In the genomic region with DNA sequence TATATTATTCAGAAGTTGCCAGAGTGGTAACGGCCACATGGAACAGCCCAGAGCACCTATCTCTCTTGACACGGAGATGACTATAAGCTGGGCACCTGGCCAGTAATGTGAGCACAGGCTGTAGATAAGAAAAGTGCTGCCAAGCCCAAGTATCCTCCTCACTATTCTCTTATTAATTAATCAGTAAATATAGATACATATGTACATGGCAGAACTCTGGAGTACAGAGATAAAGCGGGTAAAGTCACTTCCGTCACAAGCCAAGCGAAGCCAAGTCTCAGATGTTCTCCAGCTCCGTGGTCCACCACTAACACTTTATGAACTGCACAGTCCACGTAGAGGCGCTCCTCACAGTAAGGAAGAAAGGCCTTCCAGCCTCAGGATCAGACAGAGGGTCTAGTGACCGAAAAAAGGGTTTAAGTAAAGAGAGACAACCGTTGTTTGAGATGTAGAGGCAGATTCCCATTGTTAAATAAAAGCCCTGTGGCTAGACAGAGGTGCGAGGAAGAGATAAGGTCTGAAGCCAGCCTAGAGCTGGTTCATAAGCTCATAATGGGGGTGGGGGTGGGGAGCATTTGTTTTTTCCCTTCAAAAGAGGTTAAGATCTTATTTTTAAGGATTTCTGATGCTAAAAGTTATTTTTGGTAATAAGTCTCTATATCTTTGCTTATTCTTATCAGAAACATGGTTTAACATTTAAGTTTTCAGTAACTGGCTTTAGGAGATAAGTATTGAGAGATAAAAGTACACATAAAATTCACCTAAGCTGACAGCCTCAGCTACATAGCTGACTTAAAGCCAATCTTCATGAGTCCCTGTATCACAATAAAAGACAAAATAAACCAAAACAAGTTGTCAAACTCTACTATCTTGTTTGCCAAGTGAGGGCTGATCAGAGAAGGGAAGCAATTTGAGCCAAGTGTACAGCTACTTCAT, we compare ENCODE assay signal across 10 mouse cellular contexts.
A peak's percentile ranks its signal among the peaks of the same experiment; 100 is the strongest.
DNase-seq lines count a peak whose midpoint lies in the region; ATAC-seq and TF ChIP-seq lines count a peak whose summit lies in the region.
"Had no signal": no experiment of that assay in that cellular context is flagged by ENCODE, and none has a peak within 500 bp of the region (broad histone marks: within the 10 kb centered on the region; RNA-seq: fewer than 3 reads in every experiment).

No protein-coding gene starts in this region.

- TF ChIP-seq CTCF in lung, embryonic 14.5 days (IDR thresholded peaks at IDR 0.05; ENCODE audit: low read depth) = no peak

- no peak overlapping the region for H3K9ac ChIP-seq in lung, embryonic 14.5 days
- H3K9ac ChIP-seq in liver, embryonic 12.5 days = peak overlapping the region; percentile 63
- H3K9ac ChIP-seq in stomach, embryonic 16.5 days (ENCODE audit: low read length) = no peak overlapping the region
- H3K9ac ChIP-seq: hindbrain, embryonic 15.5 days; lung, embryonic 15.5 days had no signal

- WGBS in lung, embryonic 14.5 days = 47% methylated on average over 11 of the region's 11 CpGs
- WGBS in liver, embryonic 12.5 days (ENCODE audit: insufficient replicate concordance) = 23% methylated on average over 11 of the region's 11 CpGs
- 63% methylated on average over 11 of the region's 11 CpGs for WGBS in stomach, embryonic 16.5 days

- intact Hi-C loops in left cerebral cortex, postnatal 10 days (cut with DNase I) = no loop called here

- peak; percentile 37 for DNase-seq in lung, embryonic 14.5 days
- DNase-seq in lung, postnatal 36 days = no peak
- no peak for DNase-seq in left cerebral cortex, adult 18-20 months (ENCODE audit: low spot score in 2 of 2)
- no peak for DNase-seq in left cerebral cortex, postnatal 10 days (ENCODE audit: extremely low spot score in 1 of 2, low spot score in 2 of 2)
- DNase-seq: thymus, postnatal 25 days had no signal

- ATAC-seq in lung, embryonic 14.5 days (ENCODE audit: insufficient read depth) = peak; percentile 21; the same call in 1 of the 2 replicates
- ATAC-seq in erythroid progenitor cell, adult 5-6 weeks (replicated peaks; ENCODE audit: low FRiP score, poor library complexity, severe bottlenecking) = peak; percentile 90
- peak; percentile 94 for ATAC-seq in liver, embryonic 12.5 days
- ATAC-seq in stomach, embryonic 16.5 days (ENCODE audit: insufficient read depth, low FRiP score) = peak; percentile 48; the same call in 1 of the 2 replicates

- no peak overlapping the region for H3K4me3 ChIP-seq in lung, embryonic 14.5 days (ENCODE audit: low read depth, low read length)
- H3K4me3 ChIP-seq in liver, embryonic 12.5 days = peak overlapping the region; percentile 37
- H3K4me3 ChIP-seq in stomach, embryonic 16.5 days (replicated peaks; ENCODE audit: low read length) = no peak overlapping the region
- H3K4me3 ChIP-seq: hindbrain, embryonic 15.5 days; lung, embryonic 15.5 days had no signal

- peak overlapping the region; percentile 58; the same call in 1 of the 2 replicates for H3K27ac ChIP-seq in lung, embryonic 14.5 days (ENCODE audit: low read depth)
- peak overlapping the region; percentile 90 for H3K27ac ChIP-seq in liver, embryonic 12.5 days
- no peak overlapping the region for H3K27ac ChIP-seq in stomach, embryonic 16.5 days (ENCODE audit: low read length)
- H3K27ac ChIP-seq: hindbrain, embryonic 15.5 days; lung, embryonic 15.5 days had no signal

- no peaks in the 10 kb centered on the region for H3K27me3 ChIP-seq in lung, embryonic 14.5 days (ENCODE audit: insufficient read depth, low read length)
- no peaks in the 10 kb centered on the region for H3K27me3 ChIP-seq in liver, embryonic 12.5 days (replicated peaks)
- no peaks in the 10 kb centered on the region for H3K27me3 ChIP-seq in stomach, embryonic 16.5 days (ENCODE audit: control insufficient read depth, insufficient read depth, low read length)
- H3K27me3 ChIP-seq: hindbrain, embryonic 15.5 days; lung, embryonic 15.5 days had no signal

- H3K4me1 ChIP-seq in lung, embryonic 14.5 days (ENCODE audit: insufficient read depth) = peaks cover 15% of the 10 kb centered on the region; the same call in 1 of the 2 replicates
- peaks cover 83% of the 10 kb centered on the region for H3K4me1 ChIP-seq in liver, embryonic 12.5 days
- H3K4me1 ChIP-seq in stomach, embryonic 16.5 days (ENCODE audit: control insufficient read depth, insufficient read depth, low read length) = peaks cover 20% of the 10 kb centered on the region
- H3K4me1 ChIP-seq: hindbrain, embryonic 15.5 days had no signal

- no peak overlapping the region for H3K4me2 ChIP-seq in lung, embryonic 14.5 days
- peak overlapping the region; percentile 67 for H3K4me2 ChIP-seq in liver, embryonic 12.5 days
- H3K4me2 ChIP-seq in stomach, embryonic 16.5 days (ENCODE audit: low read depth, low read length) = no peak overlapping the region
- H3K4me2 ChIP-seq: hindbrain, embryonic 15.5 days had no signal

- no peaks in the 10 kb centered on the region for H3K9me3 ChIP-seq in lung, embryonic 14.5 days (ENCODE audit: low read depth, low read length)
- no peaks in the 10 kb centered on the region for H3K9me3 ChIP-seq in liver, embryonic 12.5 days (replicated peaks)
- no peaks in the 10 kb centered on the region for H3K9me3 ChIP-seq in stomach, embryonic 16.5 days (replicated peaks; ENCODE audit: control insufficient read depth, low read length)
- H3K9me3 ChIP-seq: hindbrain, embryonic 15.5 days; lung, embryonic 15.5 days had no signal

- no peaks in the 10 kb centered on the region for H3K36me3 ChIP-seq in lung, embryonic 14.5 days (ENCODE audit: insufficient read depth)
- peaks cover 41% of the 10 kb centered on the region for H3K36me3 ChIP-seq in liver, embryonic 12.5 days
- H3K36me3 ChIP-seq in stomach, embryonic 16.5 days (ENCODE audit: control insufficient read depth, insufficient read depth, low read length) = no peaks in the 10 kb centered on the region
- H3K36me3 ChIP-seq: hindbrain, embryonic 15.5 days; lung, embryonic 15.5 days had no signal

Comparison
In these comparisons a context has a peak if more than half of its experiments do, and no peak if none do; other contexts are left out.
1. ATAC-seq: peak in every context shown above with its lines; median percentile 94 in liver, embryonic 12.5 days; 90 in erythroid progenitor cell, adult 5-6 weeks; 48 in stomach, embryonic 16.5 days; 21 in lung, embryonic 14.5 days.